Mouse (Mus musculus): ENCODE measurements around the gene Ppp2r2d. TPM values are rescaled to one million over a fixed set of nuclear protein-coding genes. Genes with fewer than 3 reads are reported as not detected.

Ppp2r2d gene
- total RNA-seq, 2 experiments from 2014 or later, result 55.6 to 59.7 TPM

- DNase-seq, result peak; percentile 39
Measured at GRCm38 (mm10) chr7:138923756-138924425, 78.0 kb downstream of the Ppp2r2d start.

DNA sequence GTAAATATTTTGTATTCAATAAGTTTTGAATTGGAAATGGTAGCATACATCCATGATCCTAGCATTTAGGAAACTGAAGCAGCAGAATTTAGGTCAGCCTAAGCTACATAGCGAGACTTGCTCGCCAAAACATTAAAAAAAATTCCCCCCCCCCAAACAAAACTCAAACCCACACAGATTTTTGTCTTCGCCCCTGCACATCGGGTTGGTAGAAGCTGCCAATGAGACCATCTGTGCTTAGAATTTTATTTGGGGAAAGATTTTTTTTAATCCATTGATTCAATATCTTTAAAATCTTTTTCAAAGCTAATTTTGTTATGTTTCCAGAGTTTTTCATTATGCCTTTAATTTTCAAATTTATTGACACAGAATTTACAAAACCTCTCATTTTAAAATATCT lies 82.6 kb downstream of the Ppp2r2d start:
- no peak for DNase-seq

Other genes with a start within 250 kb of the Ppp2r2d start
- gene Mapk1ip1, start 194 bp downstream of the Ppp2r2d start, total RNA-seq (2021), result 10 to 100 TPM; 12.5 to 14.4 TPM
- 10 to 100 TPM; 73.5 to 81.4 TPM for gene Bnip3, start 63.4 kb downstream of the Ppp2r2d start, total RNA-seq (2021)
- gene Jakmip3, start 94.7 kb downstream of the Ppp2r2d start, total RNA-seq (2021), result under 1 TPM in 1 of 2 experiments, not detected in 1; 0.27 TPM
- gene Dpysl4, start 239.9 kb downstream of the Ppp2r2d start, total RNA-seq (2021), result 1 to 10 TPM; 1.9 to 3.1 TPM